In the genomic region with DNA sequence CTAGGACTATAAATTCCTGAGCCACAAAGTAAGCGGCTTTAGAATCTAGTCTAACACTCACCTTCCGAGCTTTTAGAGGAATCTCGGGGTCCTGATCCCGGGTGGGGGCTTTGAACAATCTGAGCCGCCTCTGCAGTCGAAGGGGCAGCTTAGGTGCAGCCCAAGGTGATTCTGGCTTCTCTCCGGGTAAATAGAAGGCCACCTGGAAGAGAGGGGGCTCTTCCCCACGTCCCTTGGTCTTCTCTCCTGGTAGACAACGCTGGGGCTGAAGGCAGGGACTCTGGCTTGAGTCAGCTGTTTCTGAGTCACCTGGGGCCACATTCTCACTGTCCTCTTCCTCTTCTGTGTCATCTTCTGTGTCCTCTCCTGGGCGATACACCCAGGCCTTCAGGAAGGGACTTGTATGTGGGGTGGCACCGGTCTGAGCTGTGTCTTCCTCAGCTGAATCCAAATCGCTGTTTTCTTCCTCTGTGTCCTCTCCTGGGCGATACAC, we compare ENCODE assay signal across 1 mouse cellular context.
TF ChIP-seq lines count a peak whose summit lies in the region.

No protein-coding gene starts in this region.

TF ChIP-seq in MEL, 35 proteins besides CTCF, POLR2A, EP300 and RAD21:
- TF ChIP-seq MYB (IDR thresholded peaks at IDR 0.05; ENCODE audit: low read depth, low read length) (no peak), ETS1 (IDR thresholded peaks at IDR 0.05; ENCODE audit: low read depth, low read length) (peak; percentile 43; the same call in 1 of the 2 replicates)
